Mouse (Mus musculus) thymus, adult 2 months (tissue): ENCODE results near the gene Fam208a.

Experiments
- CTCF ChIP-seq: fragments of 200-500 bp; IDR thresholded peaks from 2 replicates; pipeline ENCODE4 v1.5.1; 2012; ENCODE audit warnings: mild to moderate bottlenecking, control low read depth, low read length, moderate library complexity, borderline replicate concordance; ENCODE audit not compliant: control insufficient read depth, poor library complexity, insufficient read depth; ENCODE audit errors: extremely low read depth
- POLR2A ChIP-seq: fragments of 200-500 bp; IDR thresholded peaks from 2 replicates; pipeline ENCODE4 v1.6.1; 2012; ENCODE audit warnings: mild to moderate bottlenecking, low read length, control low read depth, moderate library complexity; ENCODE audit not compliant: control insufficient read depth, poor library complexity, insufficient read depth; ENCODE audit errors: extremely low read depth

DNA sequence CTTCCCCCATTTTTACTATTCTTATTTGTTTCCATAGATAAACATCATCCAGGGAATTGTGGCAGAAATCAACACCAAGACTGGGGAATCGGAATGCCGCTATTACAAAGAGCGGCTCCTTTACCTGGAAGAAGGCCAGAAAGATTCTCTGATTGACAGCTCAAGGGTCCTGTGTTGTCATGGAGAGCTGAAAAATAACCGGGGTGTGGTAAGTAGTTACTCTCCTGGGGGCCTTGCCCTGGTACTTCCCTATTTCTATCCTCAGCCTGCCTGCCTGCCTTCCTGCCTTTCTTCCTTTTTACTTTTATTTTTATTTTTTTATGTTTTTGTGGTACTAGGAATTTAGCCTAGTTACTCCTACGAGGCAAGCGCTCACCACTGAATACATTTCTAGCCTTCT lies 31.1 kb upstream of the Fam208a start:
- no peak for TF ChIP-seq CTCF
- no peak for TF ChIP-seq POLR2A
